Mouse (Mus musculus) Patski (cell line): ENCODE measurements around the gene Tefm. TPM values are rescaled to one million over a fixed set of nuclear protein-coding genes. Genes with fewer than 3 reads are reported as not detected.

Experiments
- ATAC-seq: fragments of 100-300 bp; one replicate; pipeline ENCODE4 v1.8.0; 2021
- CTCF ChIA-PET: fragments of 350-600 bp; sonication (Branson Sonifier 250); formaldehyde crosslinking; loops from one replicate; lab custom pipeline; 2022; ENCODE audit warnings: inconsistent platforms; lab: Charles Lee
- POLR2A ChIA-PET: fragments of 350-600 bp; sonication (Branson Sonifier 250); formaldehyde crosslinking; loops from one replicate; lab custom pipeline; 2022; ENCODE audit warnings: antibody characterized with exemption, inconsistent platforms; lab: Charles Lee
- DNase-seq: peaks from one replicate; pipeline ENCODE4 v3.0.0-alpha.2; 2011; ENCODE audit warnings: low read depth, low spot score
- H3K27me3 ChIP-seq: fragments of 371-371 bp; one replicate; pipeline ENCODE4 v1.5.1; 2021
- CTCF ChIP-seq: fragments of 100-300 bp; IDR thresholded peaks from one replicate; pipeline ENCODE4 v1.5.1; 2021
- in situ Hi-C: fragments of 300-500 bp; cut with MboI; formaldehyde crosslinking; loops from 3 replicates; pipeline ENCODE4 v1.11.1; 2018; ENCODE audit warnings: low pct_unique_long_range_greater_than_20kb, mixed read lengths
- polyA plus RNA-seq: library from polyadenylated mRNA; unstranded; gene quantifications from one replicate; pipeline ENCODE4 v1.2.3, GENCODE M21; 2021

Tefm gene
- polyA plus RNA-seq, 1 experiment from 2014 or later, result 26.0 TPM

DNA sequence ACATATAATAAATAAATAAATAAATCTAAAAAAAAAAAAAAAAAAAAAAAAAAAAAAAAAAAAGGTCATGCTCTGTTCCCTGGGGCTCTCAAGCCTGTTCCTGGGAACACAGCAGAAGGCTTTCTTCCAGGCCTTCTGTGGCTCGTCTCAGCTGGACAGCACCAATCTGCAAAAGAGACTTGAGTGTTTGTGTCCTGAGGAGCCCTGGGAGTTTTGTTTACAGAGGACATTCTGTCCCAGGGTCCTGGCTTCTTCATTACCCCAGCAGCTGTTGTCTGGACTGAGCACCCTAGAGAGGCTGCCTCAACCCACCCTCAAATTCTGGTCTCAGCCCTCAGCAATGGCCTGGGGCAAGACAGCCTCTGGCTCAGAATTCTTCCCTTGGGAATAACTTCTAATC is 6.3 kb upstream of the Tefm start:
- DNase-seq, result no peak
- ChIA-PET POLR2A (no interaction called here), CTCF (no interaction called here)
- no peak for ATAC-seq
- H3K27me3 ChIP-seq, result no peaks in the 10 kb centered on the region
- no peak for TF ChIP-seq CTCF
- in situ Hi-C loops, result no loop called here

DNA sequence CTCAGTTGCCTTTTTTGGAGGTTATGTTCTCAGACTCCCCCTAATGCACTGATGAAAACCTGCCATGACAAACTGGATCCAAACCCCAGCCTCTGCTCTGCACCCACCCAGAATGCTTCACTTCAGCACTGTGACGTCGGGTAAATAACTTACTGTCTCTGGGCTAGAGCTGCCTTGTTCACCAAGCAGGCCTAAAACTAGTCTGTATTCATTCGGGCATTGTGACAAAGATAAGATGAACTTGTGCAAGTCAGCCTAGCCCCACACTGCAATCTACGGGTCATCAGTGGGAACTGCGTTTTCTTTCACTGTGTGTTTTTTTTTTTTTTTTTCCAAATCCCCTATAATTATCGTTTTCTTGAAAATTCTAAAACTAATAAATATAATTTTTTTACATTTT is 5.8 kb upstream of the Tefm start:
- H3K27me3 ChIP-seq, result no peaks in the 10 kb centered on the region
- CTCF ChIA-PET, result no interaction called here
- no peak for DNase-seq
- no peak for TF ChIP-seq CTCF
- in situ Hi-C loops, result no loop called here
- no peak for ATAC-seq
- POLR2A ChIA-PET, result no interaction called here

DNA sequence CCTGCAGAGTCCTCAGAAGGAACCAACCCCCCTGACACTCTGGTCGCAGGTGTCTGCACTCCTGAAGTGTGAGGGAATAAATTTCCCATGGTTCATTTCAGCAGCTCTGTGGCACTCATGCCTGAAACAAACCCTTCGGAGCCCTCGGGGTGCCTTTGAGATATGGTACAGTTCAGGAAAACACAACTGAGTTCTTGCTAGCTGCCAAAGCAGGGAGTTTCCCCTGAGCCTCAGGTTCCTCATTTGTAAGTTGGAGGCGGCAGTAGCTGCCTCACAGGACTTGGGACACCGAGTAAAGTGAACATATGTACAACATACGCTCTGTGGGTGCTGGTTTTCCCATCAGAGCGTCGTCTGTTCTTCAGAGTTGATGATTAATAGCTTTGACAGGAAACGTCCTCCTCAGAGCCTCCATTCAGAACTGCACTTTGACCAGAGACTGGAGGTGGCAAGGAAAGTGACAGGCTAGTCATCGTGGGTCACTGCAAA is 3.9 kb upstream of the Tefm start:
- no peak for ATAC-seq
- ChIA-PET CTCF (no interaction called here), POLR2A (no interaction called here)
- in situ Hi-C loops, result no loop called here
- DNase-seq, result no peak
- TF ChIP-seq CTCF, result no peak
- H3K27me3 ChIP-seq, result no peaks in the 10 kb centered on the region

DNA sequence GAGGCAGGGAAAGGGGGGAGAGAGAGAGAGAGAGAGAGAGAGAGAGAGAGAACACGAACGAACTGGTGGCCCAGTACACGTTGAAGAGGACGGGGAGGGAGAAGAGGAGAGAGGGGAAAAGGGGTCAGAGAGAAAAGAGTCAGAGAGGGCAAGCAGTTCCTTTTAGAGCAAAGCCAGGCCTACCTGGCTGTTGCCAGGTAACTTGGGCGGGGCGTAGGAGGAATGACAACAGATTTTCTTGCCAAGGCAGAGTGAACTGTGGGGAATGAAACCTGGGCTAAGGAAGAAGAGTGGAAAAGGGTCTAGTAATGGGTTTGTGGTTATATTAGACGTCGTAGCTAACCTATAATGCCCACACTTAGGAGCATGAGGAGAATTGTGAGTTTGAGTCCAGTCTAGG is 897 bp upstream of the Tefm start:
- CTCF ChIA-PET, result no interaction called here
- POLR2A ChIA-PET, result interaction anchor here (1.1 kb wide), 1 partner anchor 21 kb away, joined by 3 read pairs; no protein-coding TSS in a partner anchor
- ATAC-seq (no peak), DNase-seq (no peak)
- no peak for TF ChIP-seq CTCF
- H3K27me3 ChIP-seq, result no peaks in the 10 kb centered on the region
- in situ Hi-C loops, result no loop called here

DNA sequence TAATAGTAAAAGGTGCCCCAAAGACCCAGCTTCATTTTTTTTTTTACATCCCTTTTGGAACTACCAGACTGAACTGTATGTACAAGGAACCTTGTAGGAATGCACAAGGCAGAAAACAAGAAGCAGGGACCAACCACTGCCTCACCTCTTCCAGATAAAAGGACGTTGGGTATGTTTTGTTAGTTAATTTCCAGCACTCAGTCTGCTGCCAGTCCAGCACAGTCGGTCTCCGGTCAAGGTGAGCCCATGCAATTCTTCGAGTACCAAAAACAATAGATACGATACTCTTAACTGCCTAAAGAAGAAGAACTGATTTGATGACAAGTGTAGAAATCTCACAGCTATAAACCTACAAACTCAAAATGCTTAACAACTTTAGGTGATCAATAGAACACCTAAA is 4.2 kb downstream of the Tefm start:
- no peak for ATAC-seq
- H3K27me3 ChIP-seq, result no peaks in the 10 kb centered on the region
- in situ Hi-C loops, result no loop called here
- no peak for DNase-seq
- ChIA-PET POLR2A (no interaction called here), CTCF (no interaction called here)
- no peak for TF ChIP-seq CTCF

DNA sequence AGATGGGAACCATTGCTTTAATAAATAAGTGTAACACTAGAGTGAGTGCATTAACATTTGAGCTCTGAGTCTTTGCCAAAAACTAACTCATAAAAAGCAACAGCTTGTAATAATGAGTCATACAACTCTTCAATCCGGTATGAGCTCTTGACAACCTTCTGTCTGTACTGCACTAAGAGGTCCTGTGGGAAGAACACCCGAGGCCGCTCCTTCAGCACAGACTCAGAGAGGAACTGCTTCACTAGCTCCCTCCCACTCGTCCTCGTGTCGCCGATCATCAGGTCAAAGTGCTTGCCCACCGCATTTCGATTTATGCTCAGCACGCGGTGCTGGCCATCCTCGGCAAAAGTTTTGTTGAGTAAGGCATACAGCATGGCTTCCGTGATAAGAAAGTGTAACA is 5.2 kb downstream of the Tefm start:
- in situ Hi-C loops, result no loop called here
- no peaks in the 10 kb centered on the region for H3K27me3 ChIP-seq
- DNase-seq (peak; percentile 31), ATAC-seq (no peak)
- no peak for TF ChIP-seq CTCF
- POLR2A ChIA-PET, result interaction anchor here (0.6 kb wide), 1 partner anchor 40 kb away, joined by 3 read pairs; no protein-coding TSS in a partner anchor
- CTCF ChIA-PET, result interaction anchor here (0.6 to 0.7 kb wide), 2 partner anchors 14 to 19 kb away, joined by 3 to 4 read pairs; no protein-coding TSS in a partner anchor

DNA sequence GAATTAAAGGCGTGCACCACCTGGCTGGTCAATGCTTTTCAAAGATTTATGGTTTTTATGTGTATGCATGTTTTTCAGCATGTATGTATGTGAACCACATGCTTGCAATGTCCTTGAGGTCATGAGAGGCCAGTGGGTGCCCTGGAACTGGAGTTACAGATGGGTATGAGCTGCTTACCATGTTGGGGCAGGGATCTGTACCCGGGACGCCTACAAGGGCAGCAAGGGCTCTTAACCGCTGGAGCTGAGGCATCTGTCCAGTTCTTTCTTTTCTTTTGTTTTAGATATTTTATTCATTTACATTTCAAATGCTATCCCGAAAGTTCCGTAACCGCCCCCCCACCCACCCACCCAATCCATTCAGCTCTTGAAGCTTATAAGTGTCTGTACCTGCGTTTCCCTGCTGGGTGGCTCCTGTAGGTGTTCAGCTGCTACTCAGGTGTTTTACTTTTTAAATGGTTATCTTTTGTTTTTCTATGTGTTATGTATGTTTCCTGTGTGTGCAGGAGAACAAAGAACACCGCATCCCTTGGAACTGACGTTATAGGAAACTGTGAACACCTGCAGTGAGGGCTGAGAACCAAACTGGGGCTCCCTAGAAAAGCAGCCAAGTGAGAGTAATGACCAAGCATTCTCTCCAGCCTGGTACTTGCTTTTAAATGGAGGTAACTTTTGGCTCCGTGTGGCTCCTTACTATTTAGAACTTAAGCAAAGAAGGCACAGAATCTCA is 5.9 kb downstream of the Tefm start:
- H3K27me3 ChIP-seq, result no peaks in the 10 kb centered on the region
- POLR2A ChIA-PET, result no interaction called here
- CTCF ChIA-PET, result interaction anchor here (0.7 kb wide), 1 partner anchor 18 kb away, joined by 3 read pairs; no protein-coding TSS in a partner anchor
- in situ Hi-C loops, result no loop called here
- DNase-seq, result no peak
- TF ChIP-seq CTCF, result no peak
- ATAC-seq, result no peak

DNA sequence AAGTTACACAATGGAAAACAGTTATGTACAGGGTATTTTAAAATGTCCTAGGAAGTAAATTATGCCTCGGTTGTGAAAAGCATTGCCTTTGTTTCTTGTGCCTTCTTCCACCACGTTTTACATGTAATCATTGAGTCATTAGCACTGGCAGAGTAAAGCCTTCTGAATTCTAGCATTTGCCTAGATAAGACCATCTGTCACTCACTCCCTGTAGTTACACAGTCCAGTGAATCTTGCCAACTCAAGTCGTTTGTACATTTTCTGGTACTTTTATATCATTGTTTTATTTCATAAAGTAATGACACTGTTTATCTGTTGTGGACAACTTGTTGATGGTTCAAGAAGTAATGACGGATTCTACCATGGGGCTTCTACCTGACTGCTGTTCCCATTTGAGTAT is 7.2 kb downstream of the Tefm start:
- ChIA-PET POLR2A (no interaction called here), CTCF (no interaction called here)
- DNase-seq (no peak), ATAC-seq (no peak)
- no peak for TF ChIP-seq CTCF
- no peaks in the 10 kb centered on the region for H3K27me3 ChIP-seq
- in situ Hi-C loops, result no loop called here

DNA sequence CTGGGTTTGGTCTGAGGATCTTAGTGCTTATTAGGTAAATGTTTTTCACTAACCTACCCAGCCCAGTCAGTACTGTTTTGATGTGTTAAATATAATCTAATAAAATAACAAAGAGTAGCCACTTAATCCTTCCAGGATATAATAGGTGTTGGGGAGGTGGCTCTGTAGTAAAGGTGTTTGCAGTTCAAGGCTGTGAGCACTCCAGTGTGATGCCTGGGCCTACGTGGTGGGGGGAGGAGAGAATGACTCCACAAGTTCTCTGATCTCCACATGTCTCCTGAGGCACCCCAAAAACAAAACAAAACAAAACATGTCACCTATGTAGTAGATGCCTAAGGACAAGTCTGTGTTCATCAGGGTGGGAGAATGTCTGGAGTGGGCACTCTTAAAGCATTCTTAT is 9.9 kb downstream of the Tefm start:
- ATAC-seq (no peak), DNase-seq (no peak)
- CTCF ChIA-PET, result no interaction called here
- H3K27me3 ChIP-seq, result no peaks in the 10 kb centered on the region
- in situ Hi-C loops, result no loop called here
- POLR2A ChIA-PET, result no interaction called here
- TF ChIP-seq CTCF, result no peak

DNA sequence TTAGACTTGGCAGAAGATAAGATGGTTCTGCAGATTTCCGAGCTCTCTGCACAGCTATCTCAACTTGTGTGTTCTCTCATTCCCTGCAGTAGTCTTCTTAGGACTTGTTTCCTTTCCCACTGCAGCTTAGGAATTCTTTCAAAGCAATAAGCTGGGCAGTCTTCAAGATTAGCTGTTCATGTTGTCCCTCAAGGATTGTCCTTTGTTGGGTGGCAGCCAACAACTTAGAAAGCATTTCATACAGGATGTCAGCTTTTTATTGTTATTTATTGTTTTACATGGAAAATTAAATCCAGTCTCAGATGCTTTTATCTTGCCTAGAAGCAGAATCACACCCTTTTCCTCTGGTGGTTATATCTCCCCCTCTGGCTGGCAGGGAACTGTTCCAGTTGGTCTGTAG is 25.6 kb downstream of the Tefm start:
- TF ChIP-seq CTCF, result no peak
- ChIA-PET POLR2A (no interaction called here), CTCF (interaction anchor here (1.1 to 1.3 kb wide), 2 partner anchors 25 to 30 kb away, joined by 3 read pairs; no protein-coding TSS in a partner anchor)
- no peaks in the 10 kb centered on the region for H3K27me3 ChIP-seq
- in situ Hi-C loops, result no loop called here
- ATAC-seq, result no peak
- DNase-seq, result no peak

DNA sequence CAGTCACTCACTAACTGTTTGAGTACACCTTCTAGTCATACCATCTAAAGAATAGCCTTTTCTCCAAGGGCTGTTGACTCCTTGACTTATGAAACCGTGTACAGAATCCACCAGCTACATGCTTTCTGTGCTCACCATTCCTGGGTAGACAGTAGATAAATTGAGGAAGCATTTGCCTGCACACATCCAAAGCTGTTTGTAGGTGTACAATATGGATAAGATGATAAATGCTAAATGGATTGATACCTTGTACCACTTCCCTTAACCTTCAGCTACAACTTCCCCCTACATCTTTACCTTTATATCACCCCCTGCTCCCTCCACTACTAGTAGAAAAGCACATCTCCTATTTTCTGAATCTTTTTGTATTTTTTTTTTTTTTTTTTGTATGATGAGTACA is 37.6 kb downstream of the Tefm start:
- ChIA-PET POLR2A (no interaction called here), CTCF (interaction anchor here (0.7 to 1.1 kb wide), 2 partner anchors 16 to 18 kb away, joined by 3 read pairs; no protein-coding TSS in a partner anchor)
- no peaks in the 10 kb centered on the region for H3K27me3 ChIP-seq
- DNase-seq, result no peak
- no peak for TF ChIP-seq CTCF
- in situ Hi-C loops, result no loop called here
- ATAC-seq, result no peak
